Comparison of ENCODE assay signal across 14 mouse cellular contexts in the genomic region with DNA sequence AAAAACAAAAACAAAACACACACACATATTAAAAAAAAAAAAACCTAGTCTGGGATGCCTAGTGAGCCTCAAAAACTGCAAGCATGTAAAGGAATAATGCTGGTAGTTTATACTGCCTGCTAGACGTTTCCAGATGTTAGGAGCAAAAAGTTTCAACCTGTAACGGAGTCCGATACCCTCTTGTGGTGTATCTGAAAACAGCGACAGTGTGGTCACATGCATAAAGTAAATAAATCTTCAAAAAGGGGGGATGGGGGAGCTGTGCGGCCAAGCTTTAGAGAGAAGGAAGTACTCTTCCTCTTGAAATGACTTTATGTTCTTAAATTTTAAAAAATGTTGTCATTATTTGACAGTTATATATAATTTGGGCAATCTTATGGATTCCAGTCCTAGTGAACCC. TPM values are rescaled to one million over a fixed set of nuclear protein-coding genes. Genes with fewer than 3 reads are reported as not detected.
DNase-seq lines count a peak whose midpoint lies in the region; ATAC-seq and TF ChIP-seq lines count a peak whose summit lies in the region.
"Had no signal": no experiment of that assay in that cellular context is flagged by ENCODE, and none has a peak within 500 bp of the region (broad histone marks: within the 10 kb centered on the region; RNA-seq: fewer than 3 reads in every experiment).

No protein-coding gene starts in this region.

- ATAC-seq in embryonic facial prominence, embryonic 11.5 days (replicated peaks; ENCODE audit: insufficient number of reproducible peaks, low FRiP score, low TSS enrichment, low read depth) = no peak
- no peak for ATAC-seq in embryonic facial prominence, embryonic 14.5 days (ENCODE audit: low read depth)

- H3K9ac ChIP-seq in embryonic facial prominence, embryonic 11.5 days (replicated peaks; ENCODE audit: low read length) = no peak overlapping the region
- H3K9ac ChIP-seq in embryonic facial prominence, embryonic 14.5 days (ENCODE audit: low read depth, low read length) = no peak overlapping the region
- H3K9ac ChIP-seq: heart, embryonic 12.5 days; neural tube, embryonic 13.5 days had no signal

- peak; percentile 49 for DNase-seq in embryonic facial prominence, embryonic 11.5 days (ENCODE audit: low spot score)
- DNase-seq in embryonic facial prominence, embryonic 10.5 days (ENCODE audit: low spot score) = no peak
- DNase-seq in thymus, adult 2 months = peak; percentile 37
- DNase-seq in thymus, postnatal 36 days = no peak
- DNase-seq in embryonic facial prominence, embryonic 14.5 days (ENCODE audit: low spot score) = peak; percentile 14
- DNase-seq in frontal cortex, postnatal 25 days (ENCODE audit: low spot score in 2 of 2) = no peak
- DNase-seq in left cerebral cortex, adult 11 months (ENCODE audit: low spot score) = no peak
- no peak for DNase-seq in left cerebral cortex, adult 8-10 months (ENCODE audit: low spot score in 2 of 2)
- DNase-seq: adrenal gland, postnatal 25 days; cerebellum, adult 11-12 months; liver had no signal

- TF ChIP-seq POLR2A in thymus, adult 2 months (IDR thresholded peaks at IDR 0.05; ENCODE audit: control insufficient read depth, extremely low read depth, insufficient read depth, low read length, poor library complexity) = no peak

- H3K36me3 ChIP-seq in embryonic facial prominence, embryonic 11.5 days (replicated peaks; ENCODE audit: control insufficient read depth, insufficient read depth, low read depth, low read length) = no peaks in the 10 kb centered on the region
- H3K36me3 ChIP-seq in embryonic facial prominence, embryonic 10.5 days (replicated peaks) = no peaks in the 10 kb centered on the region
- H3K36me3 ChIP-seq in thymus, adult 2 months (ENCODE audit: control insufficient read depth, insufficient read depth, low read length) = no peaks in the 10 kb centered on the region
- no peaks in the 10 kb centered on the region for H3K36me3 ChIP-seq in embryonic facial prominence, embryonic 14.5 days (ENCODE audit: control insufficient read depth, insufficient read depth, low read length)
- H3K36me3 ChIP-seq: heart, embryonic 12.5 days; midbrain, embryonic 10.5 days; neural tube, embryonic 13.5 days had no signal

- 37% methylated on average over 5 of the region's 5 CpGs for WGBS in embryonic facial prominence, embryonic 11.5 days
- WGBS in embryonic facial prominence, embryonic 10.5 days = 53% methylated on average over 5 of the region's 5 CpGs
- WGBS in thymus, adult 2 months = 3% methylated on average over 5 of the region's 5 CpGs
- 18% methylated on average over 5 of the region's 5 CpGs for WGBS in embryonic facial prominence, embryonic 14.5 days

- no peak overlapping the region for H3K27ac ChIP-seq in embryonic facial prominence, embryonic 11.5 days (replicated peaks; ENCODE audit: low read depth, low read length)
- H3K27ac ChIP-seq in embryonic facial prominence, embryonic 10.5 days (replicated peaks) = no peak overlapping the region
- H3K27ac ChIP-seq in thymus, adult 2 months (ENCODE audit: control insufficient read depth, insufficient read depth, low read length) = no peak overlapping the region
- H3K27ac ChIP-seq in embryonic facial prominence, embryonic 14.5 days (replicated peaks; ENCODE audit: low read depth, low read length) = no peak overlapping the region
- H3K27ac ChIP-seq: midbrain, embryonic 10.5 days; neural tube, embryonic 13.5 days had no signal

- no peak overlapping the region for H3K4me3 ChIP-seq in embryonic facial prominence, embryonic 11.5 days (ENCODE audit: low read depth, low read length)
- H3K4me3 ChIP-seq in embryonic facial prominence, embryonic 10.5 days = no peak overlapping the region
- H3K4me3 ChIP-seq in thymus, adult 2 months (ENCODE audit: control insufficient read depth, insufficient read depth, low read length) = no peak overlapping the region
- H3K4me3 ChIP-seq in embryonic facial prominence, embryonic 14.5 days (ENCODE audit: low read depth, low read length) = no peak overlapping the region
- H3K4me3 ChIP-seq: heart, embryonic 12.5 days; midbrain, embryonic 10.5 days; neural tube, embryonic 13.5 days had no signal

- no peak for TF ChIP-seq CTCF in thymus, adult 2 months (IDR thresholded peaks at IDR 0.05; ENCODE audit: borderline replicate concordance, control insufficient read depth, extremely low read depth, insufficient read depth, low read length, poor library complexity)

- no peak overlapping the region for H3K4me2 ChIP-seq in embryonic facial prominence, embryonic 11.5 days (ENCODE audit: low read depth, low read length)
- H3K4me2 ChIP-seq in embryonic facial prominence, embryonic 14.5 days (ENCODE audit: low read depth, low read length) = no peak overlapping the region
- H3K4me2 ChIP-seq: heart, embryonic 12.5 days; neural tube, embryonic 13.5 days had no signal

- no peaks in the 10 kb centered on the region for H3K4me1 ChIP-seq in embryonic facial prominence, embryonic 11.5 days (ENCODE audit: control insufficient read depth, insufficient read depth, low read length)
- H3K4me1 ChIP-seq in embryonic facial prominence, embryonic 10.5 days = no peaks in the 10 kb centered on the region
- H3K4me1 ChIP-seq in thymus, adult 2 months (replicated peaks; ENCODE audit: control insufficient read depth, insufficient read depth, low read length) = peaks cover 16% of the 10 kb centered on the region
- H3K4me1 ChIP-seq in embryonic facial prominence, embryonic 14.5 days (ENCODE audit: control insufficient read depth, insufficient read depth, low read length) = no peaks in the 10 kb centered on the region
- H3K4me1 ChIP-seq: heart, embryonic 12.5 days; midbrain, embryonic 10.5 days; neural tube, embryonic 13.5 days had no signal

- no peaks in the 10 kb centered on the region for H3K27me3 ChIP-seq in embryonic facial prominence, embryonic 11.5 days (ENCODE audit: control insufficient read depth, insufficient read depth, low read length)
- H3K27me3 ChIP-seq in embryonic facial prominence, embryonic 10.5 days (replicated peaks; ENCODE audit: low read depth, poor library complexity, severe bottlenecking) = no peaks in the 10 kb centered on the region
- no peaks in the 10 kb centered on the region for H3K27me3 ChIP-seq in thymus, adult 2 months (ENCODE audit: control insufficient read depth, insufficient read depth, low read length)
- H3K27me3 ChIP-seq in embryonic facial prominence, embryonic 14.5 days (replicated peaks; ENCODE audit: control insufficient read depth, insufficient read depth, low read length) = no peaks in the 10 kb centered on the region
- H3K27me3 ChIP-seq: heart, embryonic 12.5 days; neural tube, embryonic 13.5 days had no signal

- no peaks in the 10 kb centered on the region for H3K9me3 ChIP-seq in embryonic facial prominence, embryonic 11.5 days (replicated peaks; ENCODE audit: control insufficient read depth, low read length)
- no peaks in the 10 kb centered on the region; the same call in 1 of the 2 replicates for H3K9me3 ChIP-seq in embryonic facial prominence, embryonic 10.5 days
- peaks cover 3% of the 10 kb centered on the region; the same call in 1 of the 2 replicates for H3K9me3 ChIP-seq in embryonic facial prominence, embryonic 14.5 days (ENCODE audit: control insufficient read depth, low read length)
- H3K9me3 ChIP-seq: heart, embryonic 12.5 days; midbrain, embryonic 10.5 days had no signal

RNA-seq across cellular contexts. Expression of a gene that starts 34.7 kb away (rescaled TPM):
- polyA plus RNA-seq in embryonic facial prominence, embryonic 11.5 days (2014; fragmentation: Nextera tagmentation; extraction: Ambion mirVana) = 37.6 and 38.5 TPM in 2 replicates
- 43.3 and 44.9 TPM in 2 replicates for polyA plus RNA-seq in embryonic facial prominence, embryonic 10.5 days (2016; fragmentation: Nextera tagmentation; extraction: Ambion mirVana)
- polyA plus RNA-seq in thymus, adult 2 months (2012; rRNA removed) = 47.6 and 49.2 TPM in 2 replicates
- 38.6 and 43.6 TPM in 2 replicates for polyA plus RNA-seq in embryonic facial prominence, embryonic 14.5 days (2014; fragmentation: Nextera tagmentation; extraction: Ambion mirVana)
- 10 to 100 TPM; 53.0 to 56.3 (median 53.8) TPM for total RNA-seq in left cerebral cortex, adult 8-10 months (2022)

Comparison
In these comparisons a context has a peak if more than half of its experiments do, and no peak if none do; other contexts are left out.
1. DNase-seq: peak in embryonic facial prominence, embryonic 11.5 days (single experiment), thymus, adult 2 months (single experiment) and embryonic facial prominence, embryonic 14.5 days (single experiment); none in embryonic facial prominence, embryonic 10.5 days (single experiment), thymus, postnatal 36 days (0 of 2), frontal cortex, postnatal 25 days (0 of 2), left cerebral cortex, adult 11 months (single experiment) and left cerebral cortex, adult 8-10 months (0 of 2).